ENCODE assay signal across 8 mouse cellular contexts in genomic region chr10:80039559-80039979, GRCm38 (mm10). TPM values are rescaled to one million over a fixed set of nuclear protein-coding genes. Genes with fewer than 3 reads are reported as not detected.
DNase-seq lines count a peak whose midpoint lies in the region; ATAC-seq and TF ChIP-seq lines count a peak whose summit lies in the region.

TSS of gene Polr2e (minus strand) at chr10:80039795.

- WGBS in hindbrain, embryonic 10.5 days: under 1% methylated on average over 40 of the region's 40 CpGs
- under 1% methylated on average over 36 of the region's 40 CpGs for WGBS in lung, postnatal 0 days

- H3K9ac ChIP-seq in lung, postnatal 0 days (replicated peaks; ENCODE audit: low read depth): peak within 1 kb of the TSS; percentile 73

- no peaks in the 10 kb centered on the region for H3K27me3 ChIP-seq in hindbrain, embryonic 10.5 days (ENCODE audit: insufficient read depth, poor library complexity, severe bottlenecking)
- no peaks in the 10 kb centered on the region for H3K27me3 ChIP-seq in lung, postnatal 0 days (replicated peaks; ENCODE audit: insufficient read depth, low read length)

- H3K27ac ChIP-seq in hindbrain, embryonic 10.5 days: peak within 1 kb of the TSS; percentile 81
- peak within 1 kb of the TSS; percentile 73 for H3K27ac ChIP-seq in lung, postnatal 0 days (ENCODE audit: low read length)

- peak within 1 kb of the TSS; percentile 84 for H3K4me3 ChIP-seq in hindbrain, embryonic 10.5 days
- peak within 1 kb of the TSS; percentile 70 for H3K4me3 ChIP-seq in lung, postnatal 0 days (ENCODE audit: low read depth, low read length)

- peak; percentile 90 for DNase-seq in MEL-GATA-1-ER (ENCODE audit: extremely low read depth, low read depth)
- peak; percentile 95 for DNase-seq in cerebellum, adult 8-10 months
- DNase-seq in hindbrain, embryonic 10.5 days (ENCODE audit: low spot score): peak; percentile 96
- DNase-seq in layer of hippocampus, adult 9-11 months: peak; percentile 98
- DNase-seq in lung, postnatal 0 days (ENCODE audit: low spot score): peak; percentile 98
- peak; percentile 97 for DNase-seq in ovary, postnatal 14 days (ENCODE audit: low spot score)
- peak; percentile 97 for DNase-seq in thymus, postnatal 14 days

- peak within 1 kb of the TSS; percentile 88 for H3K4me2 ChIP-seq in lung, postnatal 0 days (replicated peaks; ENCODE audit: low read depth, low read length)

- H3K36me3 ChIP-seq in hindbrain, embryonic 10.5 days: peaks cover 41% of the 10 kb centered on the region
- 0 out of 2 replicates have a peak, but pooled peaks cover 7% of the 10 kb centered on the region for H3K36me3 ChIP-seq in lung, postnatal 0 days (ENCODE audit: insufficient read depth, low read length)

- TF ChIP-seq EP300 in lung, postnatal 0 days (IDR thresholded peaks at IDR 0.05): peak; percentile 89

- peak; percentile 20; the same call in 1 of the 2 replicates for TF ChIP-seq CTCF in lung, postnatal 0 days (IDR thresholded peaks at IDR 0.05)

- no peaks in the 10 kb centered on the region for H3K9me3 ChIP-seq in hindbrain, embryonic 10.5 days
- H3K9me3 ChIP-seq in lung, postnatal 0 days (ENCODE audit: low read length): no peaks in the 10 kb centered on the region

- peak; percentile 95 for ATAC-seq in frontal cortex, adult (ENCODE audit: low TSS enrichment)
- peak; percentile 95 for ATAC-seq in lung, postnatal 0 days

- peaks cover 37% of the 10 kb centered on the region for H3K4me1 ChIP-seq in hindbrain, embryonic 10.5 days (replicated peaks)
- peaks cover 11% of the 10 kb centered on the region; the same call in 1 of the 2 replicates for H3K4me1 ChIP-seq in lung, postnatal 0 days (ENCODE audit: insufficient read depth, low read depth, low read length)

RNA-seq across cellular contexts. Expression of gene Polr2e, which starts in this region (rescaled TPM):
- polyA plus RNA-seq in hindbrain, embryonic 10.5 days (2016; fragmentation: Nextera tagmentation; extraction: Ambion mirVana): 261 and 268 TPM in 2 replicates
- 178 and 202 TPM in 2 replicates for polyA plus RNA-seq in lung, postnatal 0 days (2015; fragmentation: Nextera tagmentation; extraction: Ambion mirVana)

Comparison
In these comparisons a context has a peak if more than half of its experiments do, and no peak if none do; other contexts are left out.
1. Peak in every context shown above with its lines: DNase-seq, ATAC-seq, H3K4me3 ChIP-seq and H3K27ac ChIP-seq.